Mouse (Mus musculus) MEL (cell line): ENCODE results near the gene Ribc2. TPM values are rescaled to one million over a fixed set of nuclear protein-coding genes. Genes with fewer than 3 reads are reported as not detected.

Experiments
- DNase-seq: peaks from one replicate; pipeline ENCODE4 v3.0.0; 2011; ENCODE audit warnings: low read depth, low spot score
- H3K27ac ChIP-seq: 2 replicates; pipeline ENCODE4 v1.5.1; 2012; ENCODE audit warnings: low read depth, mild to moderate bottlenecking, control low read depth, low read length, moderate library complexity; ENCODE audit not compliant: control insufficient read depth
- H3K27me3 ChIP-seq, 2 experiments: fragments of 150-350 bp in 1 of 2; sonication (generic) in 1 of 2; 2 replicates each; pipeline ENCODE4 v1.6.1; 2012; ENCODE audit warnings: low read length in 2 of 2, mild to moderate bottlenecking in 2 of 2, improper control_type of control experiment in 1 of 2, moderate library complexity in 1 of 2; ENCODE audit not compliant: insufficient read depth in 2 of 2, control insufficient read depth in 1 of 2
- H3K36me3 ChIP-seq, 2 experiments: 2 replicates each; pipeline ENCODE4 v1.6.1; 2012 to 2014; ENCODE audit warnings: low read length in 2 of 2, improper control_type of control experiment in 1 of 2, inconsistent platforms in 1 of 2, mild to moderate bottlenecking in 1 of 2; ENCODE audit not compliant: insufficient read depth in 2 of 2, control insufficient read depth in 1 of 2
- H3K4me1 ChIP-seq, 2 experiments: fragments of 150-350 bp in 1 of 2; sonication (generic) in 1 of 2; 2 replicates each; pipeline ENCODE4 v1.6.1; 2012; ENCODE audit warnings: low read length in 2 of 2, improper control_type of control experiment in 1 of 2, mild to moderate bottlenecking in 1 of 2; ENCODE audit not compliant: insufficient read depth in 2 of 2, control insufficient read depth in 1 of 2
- H3K4me3 ChIP-seq, 2 experiments: fragments of 150-350 bp in 1 of 2; sonication (generic) in 1 of 2; 2 replicates each; pipeline ENCODE4 v1.5.1; 2012; ENCODE audit warnings: low read depth in 2 of 2, low read length in 2 of 2, mild to moderate bottlenecking in 2 of 2, moderate library complexity in 2 of 2, control low read depth in 1 of 2, improper control_type of control experiment in 1 of 2; ENCODE audit not compliant: control insufficient read depth in 1 of 2, insufficient read depth in 1 of 2
- H3K79me2 ChIP-seq: 2 replicates; pipeline ENCODE4 v1.6.1; 2012; ENCODE audit warnings: mild to moderate bottlenecking, low read length, moderate library complexity; ENCODE audit not compliant: control insufficient read depth, poor library complexity, insufficient read depth
- H3K9ac ChIP-seq: 2 replicates; pipeline ENCODE4 v1.6.1; 2012; ENCODE audit warnings: low read depth, mild to moderate bottlenecking, control low read depth, low read length, moderate library complexity; ENCODE audit not compliant: control insufficient read depth, poor library complexity, severe bottlenecking
- H3K9me3 ChIP-seq: fragments of 150-350 bp; sonication (generic); replicated peaks from 2 replicates; pipeline ENCODE4 v1.6.1; 2012; ENCODE audit warnings: mild to moderate bottlenecking, low read length, improper control_type of control experiment, moderate library complexity; ENCODE audit not compliant: insufficient read depth
- BHLHE40 ChIP-seq: IDR thresholded peaks from 2 replicates; pipeline ENCODE4 v1.6.1; 2012; ENCODE audit warnings: low read depth, mild to moderate bottlenecking, inconsistent platforms, low read length, improper control_type of control experiment, borderline replicate concordance
- CHD1 ChIP-seq: IDR thresholded peaks from 2 replicates; pipeline ENCODE4 v1.6.1; 2012; ENCODE audit warnings: low read depth, mild to moderate bottlenecking, inconsistent platforms, low read length, improper control_type of control experiment
- CHD2 ChIP-seq: IDR thresholded peaks from 2 replicates; pipeline ENCODE4 v1.6.1; 2011; ENCODE audit warnings: low read length, improper control_type of control experiment
- CTCF ChIP-seq, 3 experiments: IDR thresholded peaks in 2 of 3; conservative IDR thresholded peaks in 1 of 3; 2 replicates each; pipeline ENCODE4 v1.5.1; 2011 to 2012; ENCODE audit warnings: low read length in 3 of 3, low read depth in 2 of 3, mild to moderate bottlenecking in 2 of 3, improper control_type of control experiment in 1 of 3, inconsistent platforms in 1 of 3, mixed read lengths in 1 of 3, moderate library complexity in 1 of 3; ENCODE audit not compliant: control insufficient read depth in 1 of 3, insufficient read depth in 1 of 3, poor library complexity in 1 of 3, severe bottlenecking in 1 of 3
- E2F4 ChIP-seq: IDR thresholded peaks from 2 replicates; pipeline ENCODE4 v1.6.1; 2011; ENCODE audit warnings: low read depth, low read length, improper control_type of control experiment, borderline replicate concordance
- GABPA ChIP-seq: IDR thresholded peaks from 2 replicates; pipeline ENCODE4 v1.6.1; 2012; ENCODE audit warnings: low read depth, mild to moderate bottlenecking, inconsistent platforms, low read length, improper control_type of control experiment, moderate library complexity
- JUND ChIP-seq: IDR thresholded peaks from 2 replicates; pipeline ENCODE4 v1.6.1; 2011; ENCODE audit warnings: low read depth, mild to moderate bottlenecking, improper control_type of control experiment, low read length
- KAT2A ChIP-seq: conservative IDR thresholded peaks from 2 replicates; pipeline ENCODE4 v1.6.1; 2012; ENCODE audit warnings: low read depth, low read length, improper control_type of control experiment, inconsistent platforms
- MAFK ChIP-seq: IDR thresholded peaks from 2 replicates; pipeline ENCODE4 v1.6.1; 2011; ENCODE audit warnings: low read depth, mild to moderate bottlenecking, low read length, improper control_type of control experiment, borderline replicate concordance
- MAX ChIP-seq: IDR thresholded peaks from 2 replicates; pipeline ENCODE4 v1.6.1; 2011; ENCODE audit warnings: low read length, improper control_type of control experiment
- MEF2A ChIP-seq: IDR thresholded peaks from 2 replicates; pipeline ENCODE4 v1.6.1; 2014; ENCODE audit warnings: low read depth, mild to moderate bottlenecking, inconsistent platforms, low read length, improper control_type of control experiment; ENCODE audit not compliant: poor library complexity, insufficient replicate concordance, severe bottlenecking; ENCODE audit errors: extremely low read depth
- MYB ChIP-seq: IDR thresholded peaks from 2 replicates; pipeline ENCODE4 v1.6.1; 2011; ENCODE audit warnings: mild to moderate bottlenecking, low read depth, low read length, improper control_type of control experiment
- MYC ChIP-seq: IDR thresholded peaks from 2 replicates; pipeline ENCODE4 v1.6.1; 2011; ENCODE audit warnings: low read depth, mild to moderate bottlenecking, low read length, improper control_type of control experiment, moderate library complexity
- NELFE ChIP-seq: IDR thresholded peaks from 2 replicates; pipeline ENCODE4 v1.6.1; 2011; ENCODE audit warnings: low read depth, low read length, improper control_type of control experiment
- NRF1 ChIP-seq: IDR thresholded peaks from 2 replicates; pipeline ENCODE4 v1.6.1; 2014; ENCODE audit warnings: low read depth, mild to moderate bottlenecking, inconsistent platforms, low read length, improper control_type of control experiment, moderate library complexity; ENCODE audit not compliant: poor library complexity, insufficient read depth, severe bottlenecking
- POLR2A ChIP-seq, 2 experiments: IDR thresholded peaks; 2 replicates each; pipeline ENCODE4 v1.6.1; 2011 to 2012; ENCODE audit warnings: low read length in 2 of 2, mild to moderate bottlenecking in 2 of 2, control low read depth in 1 of 2, improper control_type of control experiment in 1 of 2, low read depth in 1 of 2, moderate library complexity in 1 of 2; ENCODE audit not compliant: control insufficient read depth in 1 of 2, insufficient read depth in 1 of 2, poor library complexity in 1 of 2
- POLR2AphosphoS2 ChIP-seq: IDR thresholded peaks from 2 replicates; pipeline ENCODE4 v1.6.1; 2011; ENCODE audit warnings: low read length, improper control_type of control experiment
- RAD21 ChIP-seq: IDR thresholded peaks from 2 replicates; pipeline ENCODE4 v1.6.1; 2011; ENCODE audit warnings: mild to moderate bottlenecking, low read depth, low read length, improper control_type of control experiment
- SMC3 ChIP-seq: IDR thresholded peaks from 2 replicates; pipeline ENCODE4 v1.6.1; 2011; ENCODE audit warnings: low read depth, low read length, improper control_type of control experiment
- TBP ChIP-seq: IDR thresholded peaks from 2 replicates; pipeline ENCODE4 v1.8.0; 2011; ENCODE audit warnings: low read depth, low read length, improper control_type of control experiment
- TCF12 ChIP-seq: IDR thresholded peaks from 2 replicates; pipeline ENCODE4 v1.6.1; 2014; ENCODE audit warnings: low read depth, mild to moderate bottlenecking, inconsistent platforms, low read length, improper control_type of control experiment, moderate library complexity
- UBTF ChIP-seq: IDR thresholded peaks from 2 replicates; pipeline ENCODE4 v1.6.1; 2012; ENCODE audit warnings: low read depth, mild to moderate bottlenecking, inconsistent platforms, low read length, improper control_type of control experiment, moderate library complexity, borderline replicate concordance; ENCODE audit not compliant: insufficient read depth
- ZKSCAN1 ChIP-seq: IDR thresholded peaks from 2 replicates; pipeline ENCODE4 v1.6.1; 2012; ENCODE audit warnings: low read depth, mild to moderate bottlenecking, inconsistent platforms, low read length, improper control_type of control experiment, moderate library complexity
- ZNF384 ChIP-seq: IDR thresholded peaks from 2 replicates; pipeline ENCODE4 v1.6.1; 2012; ENCODE audit warnings: low read depth, mild to moderate bottlenecking, inconsistent platforms, low read length, improper control_type of control experiment
- polyA plus RNA-seq, 2 experiments: library from polyadenylated mRNA; stranded (reverse) in 1 of 2; unstranded in 1 of 2; fragments of >175 nt in 1 of 2; fragments of >200 nt in 1 of 2; gene quantifications; 2 replicates each; pipeline versions ENCODE4 v1.2.1 to v1.2.4; 2012; ENCODE audit warnings: low replicate concordance in 2 of 2, low read depth in 1 of 2; ENCODE audit not compliant: insufficient read length in 2 of 2, insufficient read depth in 1 of 2, missing spikeins in 1 of 2
- total RNA-seq: library from RNA; depleted of rRNA; stranded (reverse); fragments of 300-350 nt; gene quantifications from 2 replicates; pipeline ENCODE4 v1.2.3, GENCODE M21; 2012

Ribc2 gene
- total and polyA plus RNA-seq, 3 experiments, result not detected

DNA sequence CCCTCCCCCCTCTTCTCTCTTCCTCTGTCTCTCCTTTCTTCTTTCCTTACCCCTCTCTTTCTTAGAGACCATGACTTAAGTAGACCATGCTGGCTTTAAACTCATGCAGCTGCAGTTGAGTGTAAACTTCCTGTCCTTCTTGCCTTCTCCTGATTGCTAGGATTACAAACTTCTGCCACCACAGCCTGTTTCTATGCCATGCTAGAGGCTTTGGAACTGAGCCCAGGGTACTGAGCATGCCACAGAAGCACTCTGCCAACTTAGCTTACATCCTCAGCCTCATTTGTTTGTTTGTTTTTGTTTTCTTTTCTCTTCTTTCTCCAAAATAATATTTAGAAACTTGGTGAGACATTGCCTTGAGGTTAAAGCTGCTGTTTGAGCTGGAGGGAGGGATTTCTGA is 48.5 kb downstream of the Ribc2 start:
- no peaks in the 10 kb centered on the region for H3K36me3 ChIP-seq
- no peak overlapping the region for H3K4me3 ChIP-seq
- H3K79me2 ChIP-seq, result no peaks in the 10 kb centered on the region
- H3K9ac ChIP-seq, result no peak overlapping the region
- H3K27ac ChIP-seq, result no peak overlapping the region
- TF ChIP-seq ZKSCAN1 (no peak), GABPA (no peak), KAT2A (no peak), POLR2A (IDR thresholded peaks at IDR 0.05; ENCODE audit: control insufficient read depth in 1 of 2, insufficient read depth in 1 of 2, low read depth in 1 of 2, low read length in 2 of 2, poor library complexity in 1 of 2) (no peak), MAX (no peak), BHLHE40 (no peak), MAFK (no peak), MYB (no peak), CTCF (IDR thresholded peaks at IDR 0.05 in 2 of 3, conservative IDR thresholded peaks at IDR 0.05 in 1 of 3; ENCODE audit: control insufficient read depth in 1 of 3, insufficient read depth in 1 of 3, low read depth in 2 of 3, low read length in 3 of 3, poor library complexity in 1 of 3, severe bottlenecking in 1 of 3) (no peak), E2F4 (no peak), JUND (no peak), SMC3 (no peak), NELFE (no peak), MYC (no peak), UBTF (no peak)
- DNase-seq, result no peak
- no peaks in the 10 kb centered on the region for H3K4me1 ChIP-seq
- no peaks in the 10 kb centered on the region for H3K9me3 ChIP-seq
- no peaks in the 10 kb centered on the region for H3K27me3 ChIP-seq

DNA sequence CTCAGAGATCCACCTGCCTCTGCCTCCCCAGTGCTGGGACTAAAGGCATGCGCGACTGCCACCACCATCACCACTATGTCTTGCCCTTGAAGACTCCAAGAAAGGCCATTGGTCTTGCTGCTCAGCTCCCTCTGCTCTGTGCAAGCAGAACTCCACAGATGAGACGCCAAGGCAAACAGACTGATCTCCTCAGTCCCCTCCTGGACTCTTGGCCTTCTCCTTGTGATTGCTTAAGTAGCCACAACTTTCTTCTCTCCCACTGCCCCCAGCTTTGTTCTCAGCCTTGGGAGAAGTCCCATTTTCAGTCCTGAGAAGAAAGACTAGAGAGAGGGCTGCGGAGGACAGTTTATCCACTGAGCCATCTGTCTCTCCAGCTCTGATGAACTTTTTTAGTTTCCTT is 50.2 kb downstream of the Ribc2 start:
- Histone ChIP-seq H3K27ac (no peak overlapping the region), H3K79me2 (no peaks in the 10 kb centered on the region), H3K4me1 (no peaks in the 10 kb centered on the region), H3K4me3 (no peak overlapping the region), H3K36me3 (no peaks in the 10 kb centered on the region), H3K9ac (no peak overlapping the region), H3K9me3 (no peaks in the 10 kb centered on the region), H3K27me3 (no peaks in the 10 kb centered on the region)
- TF ChIP-seq TCF12, result no peak
- DNase-seq, result no peak

DNA sequence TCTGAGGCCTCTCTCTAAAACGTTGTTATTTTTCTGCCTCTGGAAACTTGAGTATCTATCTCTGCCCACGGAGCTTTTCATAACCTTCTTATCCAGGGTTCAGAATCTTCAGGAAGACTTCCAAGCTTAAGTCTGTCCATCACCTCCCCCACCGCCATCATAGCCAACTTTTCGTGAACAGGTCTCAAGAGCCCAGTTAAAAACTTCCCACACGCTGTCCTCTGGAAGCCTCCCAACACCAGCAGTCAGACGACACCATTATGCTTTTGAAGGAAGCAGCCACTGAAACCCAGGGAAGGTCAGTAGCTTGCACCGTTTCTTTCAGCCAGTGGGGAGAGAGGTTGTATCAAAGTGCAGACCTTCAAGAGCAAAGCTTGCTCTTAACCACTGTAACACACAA is 55.0 kb downstream of the Ribc2 start:
- H3K4me3 ChIP-seq, result no peak overlapping the region
- no peaks in the 10 kb centered on the region for H3K4me1 ChIP-seq
- TF ChIP-seq NRF1 (no peak), GABPA (no peak), TBP (no peak), TCF12 (no peak), CHD2 (no peak), ZKSCAN1 (no peak), ZNF384 (no peak), POLR2AphosphoS2 (no peak), JUND (no peak), E2F4 (no peak), UBTF (no peak), RAD21 (no peak), SMC3 (no peak), CHD1 (no peak), MEF2A (no peak), MYB (no peak), NELFE (no peak)
- no peak for DNase-seq
- H3K79me2 ChIP-seq, result no peaks in the 10 kb centered on the region
- no peaks in the 10 kb centered on the region for H3K9me3 ChIP-seq
- no peaks in the 10 kb centered on the region for H3K27me3 ChIP-seq
- H3K36me3 ChIP-seq, result no peaks in the 10 kb centered on the region
- H3K9ac ChIP-seq, result no peak overlapping the region
- H3K27ac ChIP-seq, result no peak overlapping the region
